Mouse (Mus musculus) forebrain, postnatal 0 days (tissue): ENCODE data around the gene Sdc3. TPM values are rescaled to one million over a fixed set of nuclear protein-coding genes. Genes with fewer than 3 reads are reported as not detected.

Experiments used
- ATAC-seq: fragments of 200-750 bp; cut with Nextera tagmentation; 2 replicates; pipeline ENCODE4 v1.8.0; 2017; ENCODE audit warnings: mild to moderate bottlenecking, moderate library complexity
- DNase-seq: peaks from one replicate; pipeline ENCODE4 v3.0.0-alpha.2; 2015
- H3K27ac ChIP-seq: fragments of 300-500 bp; sonication (generic); 2 replicates; pipeline ENCODE4 v1.5.1; 2014; ENCODE audit warnings: low read depth, mild to moderate bottlenecking, antibody characterized with exemption, low read length, moderate library complexity, mixed read lengths
- H3K27me3 ChIP-seq: fragments of 300-500 bp; sonication (generic); 2 replicates; pipeline ENCODE4 v1.6.1; 2014; ENCODE audit warnings: mild to moderate bottlenecking, low read length, mixed read lengths; ENCODE audit not compliant: insufficient read depth
- H3K36me3 ChIP-seq: fragments of 300-500 bp; sonication (generic); 2 replicates; pipeline ENCODE4 v1.6.1; 2014; ENCODE audit warnings: mild to moderate bottlenecking, moderate library complexity; ENCODE audit not compliant: insufficient read depth
- H3K4me1 ChIP-seq: fragments of 300-500 bp; sonication (generic); 2 replicates; pipeline ENCODE4 v1.6.1; 2014; ENCODE audit warnings: antibody characterized with exemption; ENCODE audit not compliant: insufficient read depth
- H3K4me2 ChIP-seq: fragments of 300-500 bp; sonication (generic); 2 replicates; pipeline ENCODE4 v1.6.1; 2014; ENCODE audit warnings: low read depth, mild to moderate bottlenecking, moderate library complexity
- H3K4me3 ChIP-seq: fragments of 300-500 bp; sonication (generic); 2 replicates; pipeline ENCODE4 v1.5.1; 2014; ENCODE audit warnings: low read depth, low read length, mixed read lengths
- H3K9ac ChIP-seq: fragments of 300-500 bp; sonication (generic); 2 replicates; pipeline ENCODE4 v1.6.1; 2014; ENCODE audit warnings: mild to moderate bottlenecking
- H3K9me3 ChIP-seq: fragments of 300-500 bp; sonication (generic); 2 replicates; pipeline ENCODE4 v1.6.1; 2016; ENCODE audit warnings: low read length
- CTCF ChIP-seq: sonication (generic); IDR thresholded peaks from 2 replicates; pipeline ENCODE4 v1.5.1; 2016; ENCODE audit warnings: antibody characterized with exemption, control low read depth, low read depth
- whole genome bisulfite sequencing: fragments of 180-500 bp; shearing (Covaris S2); extraction: QIAGEN DNeasy Blood & Tissue Kit; methylation state at CpG from one replicate; pipeline ENCODE4 v1.1.7; 2014; 5-methylcytosine and 5-hydroxymethylcytosine counted together
- polyA plus RNA-seq: library from polyadenylated mRNA; unstranded; fragments of >200 nt; fragmentation: Nextera tagmentation; extraction: Ambion mirVana; gene quantifications from 2 replicates; pipeline ENCODE4 v1.2.1, GENCODE M21; 2015
- total RNA-seq: library from RNA; depleted of rRNA; stranded (reverse); fragments of >200 nt; gene quantifications from 2 replicates; pipeline ENCODE4 v1.2.3, GENCODE M21; 2014

The Sdc3 gene
- total and polyA plus RNA-seq, 2 experiments from 2014 or later: 204 to 421 TPM

DNA sequence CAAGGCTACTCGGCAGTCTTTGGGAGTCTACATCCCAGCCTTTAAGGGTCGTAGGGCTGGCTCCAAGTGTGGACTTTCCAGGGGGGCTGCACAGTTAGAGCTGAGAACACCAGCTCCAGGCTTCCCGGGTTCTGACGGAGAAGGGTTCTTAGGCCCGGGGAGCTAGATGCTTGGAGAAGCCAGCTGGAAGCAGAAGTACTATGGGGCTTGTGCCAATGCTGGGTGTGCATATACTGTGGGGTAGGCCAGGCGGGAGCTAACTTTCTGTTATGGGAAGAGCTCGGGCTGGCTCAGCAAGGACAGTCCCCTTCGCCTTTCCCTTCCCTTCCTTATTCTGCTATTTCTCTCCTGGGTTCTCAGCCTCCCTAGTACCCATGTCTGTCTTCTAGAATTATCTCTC is 23.5 kb downstream of the Sdc3 start:
- Histone ChIP-seq H3K4me3 (no peak overlapping the region), H3K4me1 (peaks cover 42% of the 10 kb centered on the region), H3K9ac (no peak overlapping the region), H3K27me3 (no peaks in the 10 kb centered on the region), H3K27ac (peak overlapping the region; percentile 47; the same call in 1 of the 2 replicates), H3K36me3 (peaks cover 23% of the 10 kb centered on the region; the same call in 1 of the 2 replicates), H3K4me2 (no peak overlapping the region), H3K9me3 (no peaks in the 10 kb centered on the region)
- ATAC-seq (no peak), DNase-seq (peak; percentile 57)
- TF ChIP-seq CTCF: no peak
- WGBS: 59% methylated on average over 8 of the region's 8 CpGs

DNA sequence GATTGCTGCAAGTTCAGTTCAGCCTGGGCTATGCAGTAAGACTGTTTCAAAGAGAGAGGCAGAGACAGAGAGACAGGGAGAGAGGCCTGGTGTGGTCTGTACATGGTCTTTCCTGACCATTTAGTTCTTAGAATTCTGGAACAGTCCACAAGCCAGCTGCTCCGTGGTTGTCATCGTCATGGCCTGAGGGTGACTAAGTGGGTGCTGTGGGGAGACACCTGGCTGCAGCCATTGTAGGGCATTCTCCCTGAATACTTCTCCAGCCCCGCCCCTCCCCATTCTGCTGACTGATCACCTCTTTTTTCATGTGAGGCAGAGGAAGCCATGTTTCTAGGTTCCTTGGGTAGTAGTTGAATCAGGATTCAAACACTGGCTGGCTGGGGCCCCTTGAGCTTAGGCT is 27.5 kb downstream of the Sdc3 start:
- TF ChIP-seq CTCF: no peak
- ATAC-seq (no peak), DNase-seq (no peak)
- H3K9me3 ChIP-seq: no peaks in the 10 kb centered on the region
- no peak overlapping the region for H3K4me3 ChIP-seq
- no peak overlapping the region for H3K9ac ChIP-seq
- no peak overlapping the region for H3K27ac ChIP-seq
- H3K36me3 ChIP-seq: peaks cover 54% of the 10 kb centered on the region
- no peak overlapping the region for H3K4me2 ChIP-seq
- 87% methylated on average over 3 of the region's 3 CpGs for WGBS
- H3K27me3 ChIP-seq: no peaks in the 10 kb centered on the region
- peaks cover 13% of the 10 kb centered on the region for H3K4me1 ChIP-seq

DNA sequence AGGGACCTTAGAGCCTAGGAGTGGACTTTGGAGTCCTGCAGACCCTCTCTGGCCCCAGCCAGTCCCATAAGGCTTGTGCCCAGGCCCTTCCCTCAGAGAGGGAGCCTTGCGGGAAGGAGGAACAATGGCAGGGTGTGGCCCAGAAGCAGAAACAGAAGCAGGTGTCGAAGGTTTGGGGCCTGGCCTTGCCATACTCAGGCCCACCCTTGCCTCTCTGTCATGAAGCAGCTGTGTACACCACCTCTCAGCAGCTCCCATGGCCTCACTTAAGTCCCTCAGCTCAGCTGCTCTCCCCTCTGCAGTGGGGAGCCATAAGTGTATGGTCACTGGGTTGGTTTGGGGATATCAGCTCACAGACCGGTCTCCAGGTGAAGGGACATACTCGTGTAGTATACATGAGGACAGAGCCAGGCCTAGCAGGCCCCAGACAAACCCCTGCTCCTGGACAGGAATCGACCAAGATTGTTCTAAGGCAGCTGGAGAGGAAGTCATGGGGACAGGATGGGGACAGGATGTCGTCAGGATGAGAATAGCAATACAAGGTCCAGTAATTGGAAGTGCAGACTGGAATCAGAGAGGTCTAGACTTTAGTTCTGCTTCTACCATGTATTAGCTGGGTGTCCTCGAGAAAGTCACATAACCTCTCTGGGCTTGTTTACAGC is 28.4 kb downstream of the Sdc3 start:
- no peak overlapping the region for H3K27ac ChIP-seq
- DNase-seq (no peak), ATAC-seq (no peak)
- H3K4me2 ChIP-seq: no peak overlapping the region
- H3K9me3 ChIP-seq: no peaks in the 10 kb centered on the region
- TF ChIP-seq CTCF: no peak
- 84% methylated on average over 7 of the region's 7 CpGs for WGBS
- H3K27me3 ChIP-seq: no peaks in the 10 kb centered on the region
- H3K4me1 ChIP-seq: 0 out of 2 replicates have a peak, but pooled peaks cover 5% of the 10 kb centered on the region
- no peak overlapping the region for H3K4me3 ChIP-seq
- H3K9ac ChIP-seq: no peak overlapping the region
- H3K36me3 ChIP-seq: peaks cover 60% of the 10 kb centered on the region

- no peaks in the 10 kb centered on the region for H3K9me3 ChIP-seq
- H3K27ac ChIP-seq: 0 out of 2 replicates have a peak overlapping the region, but pooled peaks have one; percentile 35
- H3K9ac ChIP-seq: no peak overlapping the region
- no peak overlapping the region for H3K4me3 ChIP-seq
- no peak for TF ChIP-seq CTCF
- no peaks in the 10 kb centered on the region; the same call in 1 of the 2 replicates for H3K4me1 ChIP-seq
- 14% methylated on average over 18 of the region's 18 CpGs for WGBS
- ATAC-seq (peak; percentile 58), DNase-seq (no peak)
- peaks cover 9% of the 10 kb centered on the region for H3K36me3 ChIP-seq
- H3K4me2 ChIP-seq: no peak overlapping the region
- no peaks in the 10 kb centered on the region for H3K27me3 ChIP-seq
Measured at GRCm38 (mm10) chr4:130828851-130829673, 36.7 kb downstream of the Sdc3 start.

GRCm38 (mm10) chr4:130834122-130834521 is 41.8 kb downstream of the Sdc3 start:
- no peaks in the 10 kb centered on the region for H3K36me3 ChIP-seq
- ATAC-seq (no peak), DNase-seq (no peak)
- TF ChIP-seq CTCF: no peak
- H3K9ac ChIP-seq: no peak overlapping the region
- no peaks in the 10 kb centered on the region for H3K27me3 ChIP-seq
- H3K4me1 ChIP-seq: peaks cover 9% of the 10 kb centered on the region; the same call in 1 of the 2 replicates
- H3K4me2 ChIP-seq: no peak overlapping the region
- H3K9me3 ChIP-seq: no peaks in the 10 kb centered on the region
- WGBS: 24% methylated on average over 1 of the region's 1 CpGs
- no peak overlapping the region for H3K27ac ChIP-seq
- H3K4me3 ChIP-seq: no peak overlapping the region

DNA sequence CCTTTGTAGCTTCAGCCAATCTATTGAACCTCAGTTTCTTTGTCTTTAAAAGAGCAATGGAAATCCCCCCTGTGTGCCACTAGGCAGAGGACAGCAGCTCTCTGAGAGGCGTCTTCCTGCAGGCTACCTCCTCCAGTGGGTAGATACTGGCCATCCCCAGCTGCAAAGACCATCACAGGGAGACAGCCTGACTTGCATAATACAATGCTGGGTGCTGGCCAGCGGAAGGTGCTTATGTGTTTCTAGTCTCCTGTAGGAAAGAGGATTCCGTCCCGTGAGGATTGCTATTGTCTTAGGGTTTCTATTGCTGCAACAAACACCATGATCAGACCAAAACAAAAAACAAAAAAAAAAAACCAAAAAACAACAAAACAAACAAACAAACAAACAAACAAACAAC is 43.2 kb downstream of the Sdc3 start:
- ATAC-seq: no peak
- 87% methylated on average over 4 of the region's 4 CpGs for WGBS
- Histone ChIP-seq H3K4me3 (no peak overlapping the region), H3K4me1 (0 out of 2 replicates have a peak, but pooled peaks cover 9% of the 10 kb centered on the region), H3K4me2 (no peak overlapping the region), H3K9me3 (no peaks in the 10 kb centered on the region), H3K9ac (no peak overlapping the region), H3K27ac (no peak overlapping the region), H3K36me3 (no peaks in the 10 kb centered on the region), H3K27me3 (no peaks in the 10 kb centered on the region)
- no peak for TF ChIP-seq CTCF
- no peak for DNase-seq
